Mouse (Mus musculus) gonadal fat pad, adult 2 months (tissue): Measurements from ENCODE around the gene Lipt1. TPM values are rescaled to one million over a fixed set of nuclear protein-coding genes. Genes with fewer than 3 reads are reported as not detected.

Source experiments
- DNase-seq: peaks from one replicate; pipeline ENCODE4 v3.0.0-alpha.2; 2012; ENCODE audit warnings: low read depth
- polyA plus RNA-seq: library from polyadenylated mRNA; depleted of rRNA; stranded (reverse); fragments of >200 nt; gene quantifications from 2 replicates; pipeline ENCODE4 v1.2.3, GENCODE M21; 2012; rRNA removed

The Lipt1 gene
- polyA plus RNA-seq: 3.5 and 3.6 TPM in 2 replicates

DNA sequence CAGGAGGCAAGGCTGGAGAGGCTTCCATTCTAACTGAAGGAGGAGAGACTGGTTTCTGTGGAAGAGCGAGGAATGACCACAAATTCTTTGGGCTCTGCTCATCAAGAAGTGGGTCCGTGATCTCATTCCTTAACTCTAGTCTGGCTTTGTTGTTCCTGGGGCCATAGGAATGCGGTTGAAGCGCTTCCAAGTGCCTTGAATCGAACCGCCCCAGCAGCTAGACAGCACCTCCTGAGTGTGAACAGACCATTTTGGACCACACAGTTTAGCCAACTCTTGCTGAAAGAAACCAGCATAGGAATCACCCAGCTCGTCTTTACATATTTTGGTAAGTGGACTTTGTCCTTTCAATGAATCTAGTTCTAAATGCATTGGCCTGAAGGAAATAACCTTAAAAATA, at the start of gene Lipt1:
Gene Lipt1 (plus strand): TSS at position 35 of the 400 bp plus-strand sequence.
- DNase-seq: no peak

DNA sequence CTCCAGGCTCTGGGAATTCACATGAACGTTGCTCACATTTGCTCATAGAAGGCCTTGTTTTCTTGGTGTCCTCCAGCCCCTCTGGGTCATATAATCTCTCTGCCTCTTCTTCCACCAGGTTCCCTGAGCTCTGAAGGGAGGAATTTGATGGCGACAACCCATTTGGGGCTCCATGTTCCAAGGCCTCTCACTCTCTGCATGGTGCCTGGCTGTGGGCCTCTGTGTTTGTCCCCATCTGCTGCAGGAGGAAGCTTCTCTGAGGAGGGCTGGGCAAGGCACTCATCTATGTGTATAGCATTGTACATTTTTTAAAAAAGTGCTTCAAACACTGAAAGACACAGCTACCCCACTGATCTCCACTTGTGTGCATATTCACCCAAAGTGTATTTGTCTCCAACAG, 39.9 kb upstream of the Lipt1 start:
- DNase-seq: no peak

DNA sequence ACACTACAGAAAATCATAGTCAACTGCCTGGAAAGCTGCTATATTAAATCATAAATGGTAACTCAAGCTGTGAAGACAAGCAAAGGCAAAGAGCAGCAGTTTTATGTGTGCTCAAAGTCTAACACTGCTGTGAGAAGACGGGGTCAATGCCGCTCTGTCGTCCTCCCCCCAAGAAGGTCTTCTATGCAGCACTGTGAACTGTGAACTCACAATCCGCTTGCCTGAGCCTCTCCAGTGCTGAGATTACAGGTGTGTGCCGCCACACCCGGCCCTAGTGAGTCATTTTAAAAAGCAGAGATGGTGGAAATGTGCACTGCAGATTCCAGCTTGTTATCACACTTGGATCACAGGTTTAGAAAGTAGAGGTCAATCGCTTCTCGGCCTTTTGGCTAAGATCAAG, 24.7 kb upstream of the Lipt1 start:
- DNase-seq: no peak

DNA sequence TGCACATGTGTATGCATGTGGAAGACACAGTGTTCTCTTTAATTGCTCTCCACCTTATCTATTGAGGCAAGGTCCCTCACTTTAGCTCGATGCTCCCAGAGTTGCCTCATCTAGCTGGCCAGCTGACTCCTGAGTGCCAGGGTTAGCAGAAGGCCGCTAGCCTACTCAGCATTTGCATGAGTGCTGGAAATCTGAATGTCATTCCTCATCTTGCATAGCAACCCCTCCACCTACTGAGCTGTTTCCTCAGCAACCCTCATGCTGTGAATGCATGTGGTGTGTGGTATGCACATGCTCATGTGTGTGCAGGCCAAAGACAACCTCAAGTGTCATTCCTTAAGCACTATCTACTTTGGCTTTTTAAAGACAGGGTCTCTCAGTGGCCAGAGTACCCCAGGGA, 20.8 kb upstream of the Lipt1 start:
- no peak for DNase-seq

DNA sequence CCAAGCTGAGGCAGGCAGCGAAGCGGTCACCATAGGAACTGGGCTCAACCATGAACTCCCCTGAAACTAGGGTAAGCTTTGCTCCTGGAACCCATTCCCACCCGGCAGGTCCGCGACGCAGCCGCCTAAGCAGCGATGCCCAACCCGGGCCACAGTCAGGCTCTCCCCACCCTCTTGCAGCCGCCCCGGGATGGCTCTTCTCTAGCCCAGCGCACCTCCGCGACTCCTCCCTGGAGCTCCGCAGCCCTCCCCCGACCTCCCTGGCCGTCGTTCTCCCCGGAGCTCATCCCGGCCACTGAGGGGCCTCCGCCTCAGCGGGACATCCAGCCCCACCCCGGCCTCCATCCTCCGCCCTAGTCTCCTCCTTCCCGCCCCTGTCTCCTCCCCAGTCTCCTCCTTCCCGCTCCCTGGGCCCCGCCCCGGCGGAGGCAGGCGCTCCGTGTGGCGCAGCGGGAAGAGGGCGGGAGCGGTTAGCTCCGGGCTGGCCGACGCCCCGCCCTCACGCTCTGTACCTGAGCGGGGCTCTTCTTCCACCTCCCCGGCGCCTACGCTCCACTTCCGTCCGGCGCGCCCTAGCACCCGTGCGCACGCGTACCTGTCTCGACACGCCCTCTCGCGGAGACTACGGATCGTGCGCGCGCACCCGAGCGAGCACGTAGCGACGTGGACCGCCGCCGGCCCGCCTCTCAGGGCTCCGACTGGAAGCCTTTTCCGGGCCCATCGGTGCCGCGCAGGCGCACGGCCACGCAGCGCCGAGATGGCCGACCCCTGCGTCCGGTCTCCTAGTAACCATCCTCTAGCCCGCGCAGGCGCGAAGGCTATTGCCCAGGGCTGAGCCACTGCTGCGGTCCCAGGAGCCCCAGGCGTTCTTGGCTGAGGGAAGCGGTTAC, 6.8 kb upstream of the Lipt1 start:
- peak; percentile 70 for DNase-seq

DNA sequence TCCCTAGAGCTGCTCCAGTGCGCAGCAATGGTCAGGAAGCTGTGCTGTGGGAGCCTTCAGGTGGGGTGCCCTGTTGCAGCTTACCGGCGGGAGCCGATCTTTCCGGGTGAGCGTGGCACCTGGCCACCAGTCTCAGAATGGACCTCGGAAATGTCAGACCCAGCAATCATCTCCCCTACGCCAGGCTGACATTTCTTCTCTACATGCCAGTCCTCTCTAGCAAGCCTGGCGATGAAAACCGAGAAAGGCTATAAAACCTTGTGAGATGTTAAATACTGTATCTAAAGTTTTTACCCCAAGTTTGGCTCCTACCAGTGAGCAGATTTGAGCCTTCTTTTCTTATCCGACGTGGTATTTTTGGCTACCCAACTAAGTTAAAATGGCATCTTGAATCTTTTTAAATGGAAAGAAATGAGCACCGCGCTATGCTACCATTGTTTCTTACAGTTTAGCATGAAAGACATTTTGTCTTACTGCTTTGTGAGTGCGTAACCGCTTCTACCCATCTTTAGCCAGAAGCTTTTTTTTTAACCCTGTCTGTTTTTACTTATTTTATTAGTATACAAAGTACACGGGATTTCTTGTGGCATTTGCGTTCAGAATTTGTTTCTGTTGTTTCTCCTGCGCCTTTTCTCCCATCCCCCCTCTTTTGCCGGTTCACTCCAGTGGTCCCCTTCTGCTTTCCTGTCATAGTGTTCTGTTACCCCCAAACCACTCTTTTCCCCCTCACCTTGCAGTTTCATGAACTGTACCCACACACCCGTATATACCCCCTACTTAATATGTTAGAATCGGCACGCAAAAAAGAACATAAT, 5.9 kb upstream of the Lipt1 start:
- no peak for DNase-seq

DNA sequence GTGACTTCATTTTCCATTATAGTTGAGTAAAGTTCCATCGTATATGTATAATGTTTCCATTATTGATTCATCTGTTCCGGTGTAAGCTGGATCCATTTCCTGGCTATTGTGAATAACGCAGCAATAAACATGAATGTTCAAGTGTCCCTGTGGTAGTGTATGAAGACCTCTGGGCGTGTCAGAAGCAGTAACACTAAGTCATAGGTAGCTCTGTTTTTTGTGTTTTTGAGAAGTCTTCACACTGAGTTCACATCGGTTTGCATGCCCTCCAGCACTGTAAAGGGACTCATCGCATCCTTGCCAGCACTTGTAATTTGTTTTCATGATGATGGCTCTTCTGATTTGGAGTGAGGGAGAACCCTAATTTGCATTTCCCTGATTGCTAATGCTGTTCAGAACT, 5.3 kb upstream of the Lipt1 start, which contains the start of gene Tsga10:
Gene Tsga10 (minus strand): TSS at position 144 of the 400 bp plus-strand sequence.
- DNase-seq: no peak

DNA sequence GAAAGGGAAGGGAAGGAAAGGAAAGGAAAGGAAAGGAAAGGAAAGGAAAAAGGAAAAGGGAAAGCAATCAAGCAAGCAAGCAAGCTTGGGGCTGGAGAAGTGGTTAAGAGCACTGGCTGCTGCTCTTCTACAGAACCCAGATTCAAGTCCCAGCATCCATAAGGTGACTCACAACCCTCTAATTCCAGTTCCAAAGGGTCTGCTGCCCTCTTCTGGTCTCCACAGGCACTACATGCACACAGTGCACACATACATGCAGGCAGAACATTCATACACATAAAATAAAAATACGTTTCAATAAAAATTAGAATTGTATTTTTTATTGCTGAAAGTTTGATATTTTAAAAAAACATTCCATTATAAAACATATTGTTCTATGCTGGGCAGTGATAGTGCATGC, 4.5 kb upstream of the Lipt1 start:
- DNase-seq: no peak

DNA sequence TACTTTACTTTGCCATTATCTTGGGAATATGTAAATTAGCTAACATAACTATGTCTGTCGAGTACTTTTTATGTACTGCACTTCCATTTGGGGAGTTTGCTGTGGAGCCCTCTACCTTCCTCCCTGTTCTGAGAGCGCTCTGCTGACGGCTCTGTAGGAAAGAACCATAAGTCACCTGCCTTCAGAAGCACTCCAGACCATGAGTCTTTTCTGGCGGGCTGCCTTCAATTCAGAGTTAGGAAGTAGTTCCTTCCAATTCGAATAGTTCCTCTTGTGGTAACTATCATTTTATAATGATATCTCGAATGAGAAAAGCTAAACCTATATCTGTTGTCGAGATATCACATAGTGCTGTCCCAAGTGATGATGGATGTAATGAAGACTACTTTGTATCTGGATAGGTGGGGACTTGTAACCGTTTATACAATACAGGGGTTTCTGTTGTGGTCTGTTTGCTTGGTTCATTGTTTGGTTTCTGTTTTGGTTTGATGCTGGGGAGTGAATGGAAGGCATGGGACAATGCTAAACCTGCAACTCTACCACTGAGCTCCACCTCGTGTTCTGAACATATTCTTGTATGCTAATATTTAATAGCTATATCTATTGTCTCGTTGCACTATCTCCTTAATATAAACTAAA, 3.7 kb upstream of the Lipt1 start:
- DNase-seq: no peak

DNA sequence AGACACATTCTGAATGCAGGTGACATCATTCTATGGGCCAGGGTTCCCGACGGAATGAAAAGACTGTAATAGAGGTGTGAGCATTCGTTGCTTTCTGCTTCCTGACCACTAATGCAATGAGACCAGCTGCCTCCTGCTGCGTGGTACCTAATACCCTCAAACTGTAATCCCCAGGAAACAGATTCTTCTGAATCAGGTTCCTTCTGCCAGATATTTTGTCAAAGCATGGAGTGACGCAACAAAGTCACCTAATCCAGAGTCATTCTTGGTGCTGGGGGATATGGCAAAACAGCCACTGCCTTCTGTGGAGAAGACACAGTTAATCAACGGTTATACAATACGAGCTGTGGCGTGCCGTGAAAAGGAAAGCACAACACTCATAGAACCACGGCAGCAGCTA, 2.9 kb upstream of the Lipt1 start:
- DNase-seq: no peak

DNA sequence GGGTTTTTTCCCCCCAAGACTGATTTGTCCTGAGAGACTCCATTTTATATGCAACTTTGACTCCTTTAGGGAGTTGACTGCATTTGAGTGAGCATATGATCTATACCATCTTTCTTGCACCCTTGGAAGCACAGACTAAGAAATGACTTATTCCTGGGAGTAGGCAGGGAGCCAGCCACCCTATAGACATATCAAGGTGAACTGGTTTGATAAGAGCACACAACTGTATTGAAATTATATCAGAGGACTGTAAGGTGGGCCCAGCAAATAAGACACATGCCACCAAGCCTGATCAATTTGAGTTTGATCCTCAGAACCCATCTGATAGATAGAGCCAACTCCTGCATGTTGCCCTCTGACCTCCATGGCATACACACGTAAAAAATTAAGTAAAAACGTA, 2.2 kb upstream of the Lipt1 start:
- DNase-seq: no peak

DNA sequence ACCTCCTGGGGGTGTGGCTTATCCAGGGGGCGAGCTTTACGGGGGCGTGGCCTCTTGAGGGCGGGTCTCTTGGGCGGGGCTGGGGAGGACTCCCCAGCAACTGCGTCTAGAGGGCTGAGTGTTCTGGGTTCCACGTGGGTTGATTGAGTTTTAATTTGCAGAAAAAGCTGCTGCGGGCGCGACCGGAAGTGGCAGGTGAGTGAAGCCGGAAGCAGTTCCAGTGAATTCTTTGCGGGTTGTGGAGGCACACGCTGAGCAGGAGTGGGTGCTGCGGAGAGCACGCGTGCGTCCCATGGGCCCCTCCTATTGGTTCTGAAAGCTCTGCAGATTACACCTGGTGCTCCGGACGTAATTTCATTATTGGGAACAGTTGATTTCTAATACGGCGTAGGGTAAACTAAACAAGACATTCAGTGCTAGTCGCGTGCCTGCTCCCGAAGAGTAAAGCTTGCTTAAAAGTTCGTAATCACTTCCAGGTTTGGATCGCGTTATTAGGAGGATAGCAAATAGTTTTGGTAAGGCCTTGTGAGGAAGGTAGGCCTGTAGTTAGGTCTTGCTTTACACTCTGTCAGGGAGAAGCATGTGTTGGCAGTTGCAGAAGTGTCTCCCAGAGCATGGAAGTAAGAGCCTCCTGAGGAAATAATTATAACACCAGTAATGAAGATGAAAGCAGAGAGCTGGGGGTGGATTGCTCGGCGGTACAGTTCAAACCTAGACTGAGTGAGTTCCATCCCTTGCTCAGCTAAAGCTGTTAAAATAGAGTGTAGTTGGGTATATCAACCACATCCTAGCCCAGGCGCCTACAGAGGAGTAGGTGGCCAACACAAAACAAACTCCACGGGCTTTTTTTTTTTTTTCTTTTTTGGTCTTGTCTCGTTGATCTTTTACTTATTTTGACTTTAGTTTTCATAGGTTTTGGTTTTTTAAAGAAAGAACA, 861 bp downstream of the Lipt1 start:
- DNase-seq: no peak

DNA sequence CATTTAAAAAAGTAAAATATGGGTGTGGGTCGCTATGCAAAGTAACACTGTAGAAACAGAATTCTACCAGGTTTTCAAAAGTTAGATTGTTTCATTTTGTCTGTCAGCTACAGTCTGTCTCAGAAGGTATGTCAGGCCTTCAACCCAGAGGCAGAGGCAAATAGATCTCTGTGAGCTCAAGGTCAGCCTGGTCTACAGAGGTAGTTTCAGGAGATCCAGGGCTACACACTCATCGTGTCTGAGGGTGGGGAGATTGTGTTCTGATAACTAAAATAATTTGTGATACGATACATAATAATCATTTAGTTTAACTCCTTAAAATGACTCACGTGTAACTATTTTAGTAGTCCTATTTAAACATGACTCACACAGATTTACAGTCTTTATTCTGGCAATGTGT, 1.6 kb downstream of the Lipt1 start:
- DNase-seq: no peak

DNA sequence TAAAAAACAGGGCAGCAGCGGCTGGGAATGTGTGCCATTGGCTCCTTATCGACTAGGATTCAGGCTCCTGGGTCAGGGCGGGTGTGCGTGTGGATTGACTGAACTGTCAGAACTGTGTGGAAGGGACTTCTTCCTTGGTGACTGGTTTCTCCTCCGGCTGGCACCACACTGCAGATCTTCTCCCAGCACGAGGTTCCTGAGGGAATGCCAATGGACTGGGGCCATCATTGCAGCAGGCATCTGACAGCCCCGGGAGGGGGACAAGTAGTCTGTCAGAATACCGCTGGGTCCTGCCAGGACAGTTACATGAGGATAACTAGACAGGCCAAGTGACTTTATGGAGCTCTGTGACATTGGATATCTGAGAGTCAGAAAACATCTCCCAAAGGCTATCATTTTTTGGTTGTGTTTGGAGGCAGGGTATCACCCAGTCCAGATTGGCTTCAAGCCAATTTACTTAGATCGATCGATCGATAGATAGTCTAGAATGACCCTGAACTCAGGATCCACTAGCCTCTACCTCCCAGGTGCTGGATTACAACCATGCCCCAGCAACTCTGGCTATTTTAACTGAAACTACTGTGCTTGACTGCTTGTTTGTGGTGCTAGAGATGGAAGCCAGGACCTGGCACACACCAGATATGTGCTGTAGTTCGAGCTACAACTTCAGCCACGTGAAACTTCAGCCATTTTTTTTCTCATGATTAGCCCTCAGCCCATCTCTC, 6.4 kb downstream of the Lipt1 start:
- no peak for DNase-seq

DNA sequence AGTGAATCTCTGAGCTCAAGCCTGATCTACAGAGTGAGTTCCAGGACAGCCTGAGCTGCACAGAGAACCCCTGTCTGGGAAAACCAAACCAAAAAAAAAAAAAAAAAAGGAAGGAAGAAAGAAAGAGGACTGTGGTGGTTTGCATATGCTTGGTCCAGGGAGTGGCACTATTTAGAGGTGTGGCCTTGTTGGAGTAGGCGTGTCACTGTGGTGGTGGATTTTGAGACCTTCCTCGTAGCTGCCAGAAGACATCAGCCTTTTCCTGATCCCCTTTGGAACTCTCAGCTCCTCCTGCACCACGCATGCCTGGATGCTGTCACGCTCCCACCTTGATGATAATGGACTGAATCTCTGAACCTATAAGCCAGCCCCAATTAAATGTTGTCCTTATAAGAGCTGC, 11.9 kb downstream of the Lipt1 start:
- no peak for DNase-seq

DNA sequence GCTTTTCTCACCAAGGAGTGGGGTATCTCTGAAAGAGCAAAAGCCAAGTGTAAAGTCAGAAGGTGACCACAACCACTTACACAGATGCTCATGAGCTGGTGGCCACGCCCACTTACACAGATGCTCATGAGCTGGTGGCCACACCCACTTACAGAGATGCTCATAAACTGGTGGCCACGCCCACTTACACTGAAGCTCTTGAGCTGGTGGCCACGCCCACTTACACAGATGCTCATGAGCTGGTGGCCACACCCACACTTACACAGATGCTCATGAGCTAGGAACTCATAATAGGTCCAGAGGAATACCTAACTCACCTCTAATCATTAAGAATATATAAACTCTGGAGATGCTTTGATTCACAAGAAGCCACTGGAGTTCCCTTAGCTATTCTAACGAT, 12.9 kb downstream of the Lipt1 start:
- DNase-seq: no peak

DNA sequence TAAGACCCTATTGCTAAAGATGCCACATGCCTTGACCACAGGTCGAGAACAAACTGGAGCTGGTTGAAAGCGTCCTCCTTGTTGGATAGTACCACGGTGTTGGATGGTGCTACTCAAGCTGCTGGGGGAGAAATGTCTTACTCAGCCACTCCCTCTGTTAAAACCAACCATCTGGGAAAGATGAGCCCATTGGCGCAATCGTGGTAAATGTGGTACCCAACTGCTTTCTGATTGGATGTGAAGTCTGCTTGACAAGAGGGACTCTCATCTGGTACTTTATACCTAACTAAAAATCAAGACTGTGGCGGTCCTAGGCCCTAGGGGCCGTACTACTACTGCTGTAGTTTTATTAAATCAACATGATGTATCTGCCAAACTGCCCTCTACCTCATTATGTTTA, 17.7 kb downstream of the Lipt1 start:
- DNase-seq: no peak

DNA sequence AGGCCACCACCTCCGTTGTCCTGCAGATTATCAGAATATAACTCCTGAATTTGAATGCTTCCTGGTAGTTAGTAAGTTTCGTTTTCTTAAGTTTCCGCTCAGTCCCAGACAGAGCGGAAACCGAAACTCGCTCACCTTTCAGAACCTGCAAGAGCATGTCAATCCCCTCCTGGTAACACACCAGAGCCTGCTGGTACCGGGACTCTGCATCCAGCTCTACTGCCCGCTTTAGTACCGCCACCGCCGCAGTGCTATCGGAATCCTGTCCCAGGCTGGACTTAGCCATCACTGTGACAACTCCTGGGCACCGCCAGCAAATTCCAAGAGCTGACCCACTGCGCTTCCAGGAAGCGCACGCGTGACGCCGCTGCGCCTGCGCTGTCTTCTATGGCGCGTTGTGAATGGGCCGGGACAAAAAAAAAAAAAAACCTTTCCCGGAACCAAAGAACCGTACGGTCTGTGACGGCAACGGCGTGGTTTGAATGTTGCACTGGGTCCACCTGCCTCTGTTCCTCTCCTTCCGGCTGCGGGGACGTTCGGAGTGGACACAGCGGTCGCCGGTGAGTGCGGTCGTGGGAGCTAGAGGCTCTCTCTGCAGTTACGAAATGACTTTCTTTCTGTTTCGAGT, 18.6 kb downstream of the Lipt1 start, which contains the start of the genes Mitd1 and Mrpl30:
Gene Mitd1 (minus strand): TSS at position 387 of the 628 bp plus-strand sequence.
Gene Mrpl30 (plus strand): TSS at position 453 of the 628 bp plus-strand sequence.
- DNase-seq: peak; percentile 54

DNA sequence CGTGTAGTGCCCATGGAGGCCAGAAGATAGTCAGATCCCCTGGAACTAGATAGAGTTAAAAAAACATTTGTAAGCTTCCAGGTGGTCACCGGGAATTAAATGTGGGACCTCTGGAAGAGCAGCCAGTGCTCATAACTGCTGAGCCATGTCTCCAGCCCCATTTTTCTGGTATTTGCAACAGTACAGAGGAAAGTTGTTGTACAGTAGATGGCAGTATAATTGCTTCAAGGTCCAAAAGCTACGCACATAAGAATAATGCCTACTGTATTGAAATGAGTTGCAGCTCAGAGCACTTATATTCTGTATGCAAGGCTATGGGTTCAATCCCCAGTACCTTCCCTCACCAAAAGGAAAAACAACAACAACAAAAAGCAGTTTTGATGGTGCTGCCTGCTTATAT, 19.9 kb downstream of the Lipt1 start:
- DNase-seq: no peak

DNA sequence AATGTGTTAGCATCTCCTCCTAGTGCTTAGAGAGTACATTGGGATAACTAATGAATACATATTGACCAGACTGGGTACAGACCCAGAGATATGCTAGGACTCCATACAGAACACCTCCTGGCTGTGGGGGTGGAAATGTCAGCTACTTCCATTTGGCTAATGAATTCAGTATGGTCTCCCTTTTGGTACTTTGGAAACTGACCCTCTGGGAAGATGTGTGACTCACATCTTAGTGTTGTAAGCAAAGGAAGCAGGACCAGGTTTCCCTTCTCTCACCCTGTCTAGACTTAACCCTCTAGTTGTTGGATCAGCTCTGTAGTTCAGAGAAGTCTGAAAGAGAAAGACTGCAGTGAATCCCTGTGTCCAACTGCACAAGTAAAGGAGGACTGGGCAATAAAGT, 23.1 kb downstream of the Lipt1 start:
- no peak for DNase-seq
